Mouse (Mus musculus): Measurements from ENCODE around the gene Trim80.
"Not testable (repeated sequence)": the region's sequence is repeated elsewhere in the genome, so short reads cannot be mapped to it uniquely, and the experiment has no call there.

Gene Trim80

GRCm38 (mm10) chr11:115467217-115467618 lies 26.9 kb downstream of the Trim80 start:
- DNase-seq = no peak

- no peak for DNase-seq
Measured at GRCm38 (mm10) chr11:115472183-115472582, 31.8 kb downstream of the Trim80 start.

DNA sequence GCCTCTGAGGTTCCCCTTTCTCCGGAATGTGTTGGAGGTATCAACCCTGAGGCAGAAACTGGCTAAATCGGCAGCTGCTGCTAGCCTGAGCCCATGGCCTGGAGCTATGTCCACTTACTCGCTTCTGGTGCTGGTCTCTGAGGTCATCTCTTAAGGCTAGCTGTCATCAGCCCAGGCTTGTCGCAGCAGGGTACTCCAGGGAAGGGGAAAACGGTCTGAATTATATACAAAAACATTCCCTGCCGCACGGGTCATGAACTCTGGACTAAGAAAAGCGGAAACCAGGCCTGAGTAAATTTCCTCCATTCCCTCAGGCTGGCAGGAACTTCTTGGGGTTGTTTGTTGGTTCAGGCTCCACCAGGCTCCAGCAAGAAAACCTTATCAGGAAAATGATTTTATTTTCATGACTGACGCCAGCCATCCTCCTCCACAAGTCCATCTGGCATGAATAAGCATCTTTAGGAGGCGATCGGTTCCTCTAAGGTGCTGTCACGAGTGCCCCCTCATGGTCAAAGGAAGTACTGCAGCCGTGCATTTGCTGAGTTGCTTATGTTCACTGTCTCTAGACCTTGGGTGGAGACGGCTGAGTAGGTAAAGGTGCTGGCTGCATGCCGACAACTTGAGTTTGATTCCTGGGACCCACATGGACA lies 33.4 kb downstream of the Trim80 start:
- DNase-seq = peak; percentile 96

DNA sequence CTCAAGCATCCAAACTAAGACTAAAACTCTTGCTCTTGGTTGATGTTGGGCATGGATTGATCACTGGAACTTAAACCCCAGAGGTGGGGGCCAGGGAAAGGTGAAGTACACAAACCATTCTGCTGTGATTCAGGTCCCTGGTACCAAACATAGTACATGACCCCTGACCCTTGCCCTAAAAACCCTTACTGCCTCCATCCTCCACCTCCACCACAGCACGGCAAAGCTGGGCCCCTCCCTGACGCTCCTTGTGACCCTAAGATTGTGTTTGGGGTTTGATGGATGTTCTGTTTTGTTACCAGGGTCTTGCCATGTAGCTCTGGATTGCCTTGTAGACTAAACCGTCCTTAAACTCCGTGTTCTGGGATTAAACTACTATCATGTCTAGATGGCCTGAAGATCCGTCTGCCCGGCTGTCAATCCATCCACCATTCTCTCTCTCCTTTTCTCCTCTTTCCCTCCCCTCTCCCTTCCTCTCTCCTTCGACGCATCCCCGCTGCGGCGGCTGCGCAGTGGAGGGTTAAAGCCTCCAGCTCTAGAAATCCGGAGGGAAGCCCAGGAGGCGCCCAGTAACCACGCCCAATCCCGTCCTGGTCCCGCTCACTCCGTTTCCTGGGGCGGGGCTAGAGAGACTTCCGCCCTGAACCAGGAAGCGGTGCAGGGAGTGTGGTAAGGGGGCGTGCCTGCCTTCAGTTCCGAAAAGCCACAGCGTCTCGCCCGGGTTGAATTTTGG lies 34.8 kb downstream of the Trim80 start, which contains the start of gene Armc7:
Gene Armc7, plus strand, starts transcription at position 643 of the 733 bp plus-strand sequence.
- DNase-seq = peak; percentile 88

- no peak for DNase-seq
Measured at GRCm38 (mm10) chr11:115475758-115476237, 35.5 kb downstream of the Trim80 start.

DNA sequence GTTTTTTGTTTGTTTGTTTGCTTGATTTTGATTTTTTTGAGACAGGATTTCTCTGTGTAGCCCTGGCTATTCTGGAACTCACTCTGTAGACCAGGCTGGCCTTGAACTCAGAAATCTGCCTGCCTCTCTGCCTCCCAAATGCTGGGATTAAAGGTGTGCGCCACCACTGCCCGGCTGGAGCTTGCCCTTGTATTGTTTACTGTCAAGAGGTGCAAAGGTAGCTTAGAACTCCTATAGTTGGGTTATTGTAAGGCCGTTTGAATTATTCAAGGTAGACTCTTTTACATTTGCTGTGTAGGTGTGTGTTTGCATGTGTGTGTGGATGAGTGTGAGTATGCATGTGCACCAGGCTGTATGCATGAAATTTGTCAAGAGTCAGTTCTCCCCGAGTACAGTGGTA lies 36.3 kb downstream of the Trim80 start:
- DNase-seq = not testable (repeated sequence)

GRCm38 (mm10) chr11:115477388-115477787 lies 37.0 kb downstream of the Trim80 start:
- not testable (repeated sequence) for DNase-seq

DNA sequence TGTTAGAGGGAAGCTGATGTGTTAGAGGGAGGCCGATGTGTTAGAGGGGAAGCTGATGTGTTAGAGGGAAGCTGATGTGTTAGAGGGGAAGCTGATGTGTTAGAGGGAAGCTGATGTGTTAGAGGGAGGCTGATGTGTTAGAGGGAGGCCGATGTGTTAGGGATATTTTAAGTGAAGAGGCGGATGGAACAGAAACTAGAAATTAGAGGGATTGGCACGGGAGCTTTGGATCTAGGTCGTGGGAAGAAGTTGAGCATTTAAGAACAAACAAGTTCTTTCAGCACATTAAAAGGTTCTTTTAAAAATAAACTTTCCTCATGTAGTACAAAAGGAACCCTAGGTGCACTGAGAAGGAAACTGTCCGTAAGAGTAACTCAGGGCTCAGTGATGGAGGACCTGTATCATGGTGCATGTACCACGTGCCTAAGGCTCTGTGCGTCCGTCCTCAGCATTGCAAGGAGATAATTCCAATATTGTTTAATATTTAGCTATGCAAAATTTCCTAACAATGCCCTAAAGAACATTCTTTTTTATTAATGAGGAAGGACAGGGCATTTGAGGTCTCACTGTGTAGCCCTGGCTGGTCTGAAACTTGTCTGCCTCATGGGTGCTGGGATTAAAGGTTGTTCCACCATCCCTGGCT lies 38.1 kb downstream of the Trim80 start:
- DNase-seq = no peak

DNA sequence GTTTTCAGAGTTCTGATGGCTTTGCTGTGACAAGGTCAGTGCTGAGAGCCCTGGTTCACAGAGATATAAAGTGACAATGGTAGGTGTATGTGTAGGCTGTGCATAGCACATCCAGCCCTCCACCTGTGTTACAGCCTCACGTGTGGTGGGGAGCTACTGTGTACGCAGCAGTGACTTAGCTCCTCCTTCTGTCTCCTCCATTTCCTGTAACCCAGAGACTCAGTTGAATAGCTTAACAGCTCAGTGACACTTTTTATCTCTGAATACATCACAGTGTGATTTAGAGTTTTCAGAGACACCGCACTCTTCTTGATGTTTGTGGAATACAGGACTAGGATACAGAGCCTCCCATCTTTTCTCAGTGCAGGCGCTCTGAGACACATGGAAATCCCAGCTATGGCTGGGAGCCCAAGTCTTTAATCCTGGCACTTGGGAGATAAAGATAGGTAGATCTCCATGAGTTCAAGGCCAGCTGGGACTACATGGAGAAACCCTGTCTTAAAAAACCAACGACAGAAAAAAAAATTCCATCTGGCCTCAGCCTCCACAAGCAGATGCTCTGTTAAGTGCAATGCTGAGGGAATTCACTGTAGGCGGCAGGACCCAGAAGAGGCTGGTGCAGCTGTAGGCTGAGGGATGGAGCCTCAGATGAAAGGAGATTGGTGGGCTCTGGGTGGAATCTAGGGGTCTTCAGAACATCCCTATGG lies 41.4 kb downstream of the Trim80 start:
- no peak for DNase-seq

DNA sequence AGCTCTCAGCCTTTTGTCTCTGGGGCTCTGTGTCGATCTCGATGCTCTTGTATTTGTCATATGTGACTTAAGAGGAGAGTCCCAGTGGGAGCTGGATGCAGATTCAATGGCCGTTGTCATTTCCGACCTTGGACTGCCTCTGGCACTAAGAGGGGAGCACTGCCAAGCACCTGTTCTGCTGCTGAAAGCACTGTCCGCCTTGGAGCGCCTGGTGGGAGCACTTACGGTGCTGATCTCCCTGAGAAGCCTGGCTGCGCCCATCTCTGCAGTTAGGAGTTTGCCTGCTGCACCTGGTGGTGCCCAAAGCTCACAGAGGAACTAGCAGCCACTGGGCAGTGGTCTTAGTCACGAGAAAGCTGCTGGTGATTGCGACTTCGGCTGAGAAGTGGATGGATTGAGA lies 42.9 kb downstream of the Trim80 start:
- DNase-seq = no peak

DNA sequence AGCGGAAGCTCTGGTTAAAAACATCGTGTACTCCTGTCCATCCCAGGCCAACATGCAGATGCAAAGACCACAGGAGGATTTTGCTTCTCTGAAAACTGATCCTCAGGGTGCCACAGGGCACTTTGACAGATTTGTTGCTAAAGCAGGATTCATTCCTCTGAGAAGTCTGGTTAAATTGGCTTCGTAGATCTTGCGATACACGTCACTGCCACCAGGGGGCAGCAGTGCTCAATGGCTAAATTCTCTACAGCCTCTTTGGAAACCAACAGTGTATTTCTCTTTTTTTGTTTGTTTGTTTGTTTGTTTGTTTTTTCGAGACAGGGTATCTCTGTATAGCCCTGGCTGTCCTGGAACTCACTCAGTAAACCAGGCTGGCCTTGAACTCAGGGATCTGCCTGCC lies 43.4 kb downstream of the Trim80 start:
- peak; percentile 86 for DNase-seq

- DNase-seq = no peak
Measured at GRCm38 (mm10) chr11:115485155-115485554, 44.8 kb downstream of the Trim80 start.

- DNase-seq = no peak
Measured at GRCm38 (mm10) chr11:115488551-115489104, 48.3 kb downstream of the Trim80 start.

- DNase-seq = no peak
Measured at GRCm38 (mm10) chr11:115490441-115491355, 50.4 kb downstream of the Trim80 start.

DNA sequence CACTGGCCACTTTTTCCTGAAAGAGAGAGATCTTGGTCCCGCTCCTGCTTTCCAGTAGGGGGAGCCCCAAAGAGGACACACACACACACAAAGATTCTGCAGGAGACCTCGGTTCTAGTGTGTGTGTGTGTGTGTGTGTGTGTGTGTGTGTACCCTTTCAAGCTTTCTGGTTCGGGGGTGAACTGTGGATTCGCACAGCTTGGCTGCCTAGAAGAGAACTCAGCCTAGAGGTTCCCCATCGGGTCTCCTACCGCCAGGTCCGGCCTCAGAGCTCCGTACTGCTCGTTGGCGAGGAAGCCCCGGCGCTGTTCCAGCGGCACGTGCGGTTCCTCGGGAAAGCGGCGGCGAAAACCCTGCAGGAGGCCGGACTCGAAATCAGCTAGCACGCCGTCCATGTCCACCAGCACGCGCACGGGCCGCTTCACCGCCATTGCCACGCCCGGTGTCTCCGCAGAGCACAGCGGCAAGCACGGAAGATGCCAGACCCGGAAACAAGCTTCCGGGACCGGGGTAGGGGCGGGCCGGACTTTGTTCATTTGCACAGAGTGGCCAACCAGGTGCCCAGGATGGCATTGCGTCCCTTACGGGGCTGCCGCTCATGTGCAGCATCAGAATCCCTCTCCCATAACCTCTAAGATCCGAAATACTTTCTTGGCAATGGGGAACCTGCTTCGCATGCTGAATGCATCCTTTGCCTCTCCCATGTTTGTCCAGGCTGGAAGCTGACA lies 51.2 kb downstream of the Trim80 start, which contains the start of gene Nt5c:
Gene Nt5c, minus strand, starts transcription at position 507 of the 728 bp plus-strand sequence.
- DNase-seq = peak; percentile 77

GRCm38 (mm10) chr11:115492387-115492786 lies 52.0 kb downstream of the Trim80 start:
- DNase-seq = no peak

DNA sequence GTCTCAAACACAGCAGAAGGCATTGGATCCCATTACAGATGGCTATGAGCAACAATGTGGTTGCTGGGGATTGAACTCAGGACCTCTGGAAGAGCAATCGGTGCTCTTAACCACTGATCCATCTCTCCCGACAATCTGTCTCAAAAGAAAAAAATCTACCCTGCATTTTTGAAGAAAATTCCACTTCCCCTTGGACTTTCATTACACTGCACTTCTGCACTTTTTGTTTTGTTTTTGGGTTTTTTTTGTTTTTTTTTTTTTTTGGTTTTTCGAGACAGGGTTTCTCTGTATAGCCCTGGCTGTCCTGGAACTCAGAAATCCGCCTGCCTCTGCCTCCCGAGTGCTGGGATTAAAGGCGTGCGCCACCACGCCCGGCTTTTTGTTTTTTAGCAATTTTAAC lies 56.2 kb downstream of the Trim80 start:
- not testable (repeated sequence) for DNase-seq
